28 mouse cellular contexts compared by ENCODE assay signal in genomic region chr13:59634637-59635036, GRCm38 (mm10). TPM values are rescaled to one million over a fixed set of nuclear protein-coding genes. Genes with fewer than 3 reads are reported as not detected.
A peak's percentile ranks its signal among the peaks of the same experiment; 100 is the strongest.
DNase-seq lines count a peak whose midpoint lies in the region; ATAC-seq and TF ChIP-seq lines count a peak whose summit lies in the region.
"Had no signal": no experiment of that assay in that cellular context is flagged by ENCODE, and none has a peak within 500 bp of the region (broad histone marks: within the 10 kb centered on the region; RNA-seq: fewer than 3 reads in every experiment).

No protein-coding gene starts in this region.

- intact Hi-C loops in gastrocnemius, adult 2 months (cut with DNase I): loop anchor here (5.0 kb wide), 1 partner anchor 93 kb away; no protein-coding TSS in a partner anchor

- 62% methylated on average over 5 of the region's 5 CpGs for WGBS in liver, embryonic 14.5 days (ENCODE audit: insufficient replicate concordance)
- WGBS in liver, embryonic 12.5 days (ENCODE audit: insufficient replicate concordance): 71% methylated on average over 5 of the region's 5 CpGs

- H3K27me3 ChIP-seq in liver, embryonic 14.5 days (ENCODE audit: control insufficient read depth, insufficient read depth, low read length): no peaks in the 10 kb centered on the region
- no peaks in the 10 kb centered on the region for H3K27me3 ChIP-seq in liver, embryonic 12.5 days (replicated peaks)
- H3K27me3 ChIP-seq: embryonic facial prominence, embryonic 15.5 days; neural tube, embryonic 15.5 days had no signal

- peaks cover 9 to 10% of the 10 kb centered on the region in 2 experiments for H3K4me1 ChIP-seq in liver, embryonic 14.5 days (replicated peaks; ENCODE audit: control insufficient read depth in 2 of 2, insufficient read depth in 2 of 2, low read length in 1 of 2)
- H3K4me1 ChIP-seq in liver, embryonic 12.5 days: peaks cover 11% of the 10 kb centered on the region
- H3K4me1 ChIP-seq: embryonic facial prominence, embryonic 15.5 days; limb, embryonic 10.5 days; neural tube, embryonic 15.5 days had no signal

- no peak overlapping the region for H3K9ac ChIP-seq in liver, embryonic 14.5 days (replicated peaks)
- H3K9ac ChIP-seq in liver, embryonic 12.5 days: no peak overlapping the region
- H3K9ac ChIP-seq: embryonic facial prominence, embryonic 15.5 days; forebrain, postnatal 0 days; neural tube, embryonic 15.5 days had no signal

- no peaks in the 10 kb centered on the region for H3K9me3 ChIP-seq in liver, embryonic 14.5 days (ENCODE audit: control insufficient read depth, low read length)
- H3K9me3 ChIP-seq in liver, embryonic 12.5 days (replicated peaks): no peaks in the 10 kb centered on the region
- H3K9me3 ChIP-seq: embryonic facial prominence, embryonic 15.5 days; limb, embryonic 10.5 days; neural tube, embryonic 15.5 days had no signal

- ATAC-seq in liver, embryonic 14.5 days (ENCODE audit: insufficient read depth): no peak
- ATAC-seq in liver, embryonic 12.5 days: no peak
- ATAC-seq: forebrain, postnatal 0 days; hindbrain, embryonic 16.5 days; midbrain, embryonic 16.5 days had no signal

- no peak for DNase-seq in gastrocnemius, adult 2 months
- DNase-seq in gastrocnemius, postnatal 4 days (ENCODE audit: low spot score in 2 of 2): no peak
- DNase-seq in liver, embryonic 14.5 days (ENCODE audit: low read depth in 3 of 3, low spot score in 3 of 3): no peak
- peak; percentile 23 for DNase-seq in A20 (ENCODE audit: low read depth, low spot score)
- DNase-seq in ZHBTc4 (ENCODE audit: low read depth, low spot score): peak; percentile 47
- DNase-seq in cerebellum, adult 8-10 months: no peak
- no peak for DNase-seq in MN1 (ENCODE audit: low spot score)
- DNase-seq: adrenal gland, postnatal 36 days; cerebellum, adult 18-20 months; cerebellum, postnatal 36 days; forebrain, postnatal 0 days; heart, postnatal 4 days; kidney, adult 8-10 months; lung, postnatal 36 days; right cerebral cortex, postnatal 14 days; thymus, postnatal 14 days had no signal

- H3K4me2 ChIP-seq in liver, embryonic 14.5 days (ENCODE audit: low read depth): no peak overlapping the region
- H3K4me2 ChIP-seq in liver, embryonic 12.5 days: no peak overlapping the region
- H3K4me2 ChIP-seq: embryonic facial prominence, embryonic 15.5 days; neural tube, embryonic 15.5 days had no signal

- H3K4me3 ChIP-seq in gastrocnemius, adult 2 months: no peak overlapping the region
- no peak overlapping the region for H3K4me3 ChIP-seq in liver, embryonic 14.5 days (ENCODE audit: insufficient read depth in 1 of 2, low read depth in 2 of 2, low read length in 2 of 2)
- no peak overlapping the region for H3K4me3 ChIP-seq in liver, embryonic 12.5 days
- H3K4me3 ChIP-seq: embryonic facial prominence, embryonic 15.5 days; limb, embryonic 10.5 days; neural tube, embryonic 15.5 days had no signal

- no peak for TF ChIP-seq EP300 in liver, embryonic 14.5 days (IDR thresholded peaks at IDR 0.05; ENCODE audit: low read depth)

- peak; percentile 12; the same call in 1 of the 2 replicates for TF ChIP-seq CTCF in gastrocnemius, adult 2 months (IDR thresholded peaks at IDR 0.05)
- TF ChIP-seq CTCF in liver, embryonic 14.5 days (IDR thresholded peaks at IDR 0.05; ENCODE audit: low read depth): peak; percentile 46

- H3K27ac ChIP-seq in gastrocnemius, adult 2 months: no peak overlapping the region
- no peak overlapping the region for H3K27ac ChIP-seq in liver, embryonic 14.5 days
- H3K27ac ChIP-seq in liver, embryonic 12.5 days: no peak overlapping the region
- H3K27ac ChIP-seq: embryonic facial prominence, embryonic 15.5 days; limb, embryonic 10.5 days; neural tube, embryonic 15.5 days had no signal

- H3K36me3 ChIP-seq in liver, embryonic 14.5 days (replicated peaks; ENCODE audit: control insufficient read depth, insufficient read depth, low read depth): peaks cover 63% of the 10 kb centered on the region
- peaks cover 99% of the 10 kb centered on the region for H3K36me3 ChIP-seq in liver, embryonic 12.5 days

RNA-seq across cellular contexts. Expression of gene Golm1, which starts 41.0 kb away (rescaled TPM):
- 10 to 100 TPM in 1 of 2 experiments, 1 to 10 TPM in 1; 4.5 to 11.5 TPM for total RNA-seq in gastrocnemius, adult 2 months (2021)
- 10 to 100 TPM; 22.9 to 23.7 TPM for total RNA-seq in gastrocnemius, postnatal 4 days (2021)
- 19.8 and 25.5 TPM in 2 replicates for polyA plus RNA-seq in liver, embryonic 14.5 days (2012; rRNA removed)
- 43.3 and 44.8 TPM in 2 replicates for polyA plus RNA-seq in liver, embryonic 14.5 days (2014; fragmentation: Nextera tagmentation; extraction: Ambion mirVana)
- polyA plus RNA-seq in liver, embryonic 12.5 days (2016; fragmentation: Nextera tagmentation; extraction: Ambion mirVana): 63.8 and 64.2 TPM in 2 replicates

RNA-seq across cellular contexts. Expression of gene Naa35, which starts 49.6 kb away (rescaled TPM):
- total RNA-seq in gastrocnemius, adult 2 months (2021): 10 to 100 TPM; 29.2 to 32.7 TPM
- 10 to 100 TPM; 53.3 to 57.8 TPM for total RNA-seq in gastrocnemius, postnatal 4 days (2021)
- polyA plus RNA-seq in liver, embryonic 14.5 days (2012; rRNA removed): 12.0 and 12.6 TPM in 2 replicates
- polyA plus RNA-seq in liver, embryonic 14.5 days (2014; fragmentation: Nextera tagmentation; extraction: Ambion mirVana): 23.2 and 27.1 TPM in 2 replicates
- 35.5 and 37.2 TPM in 2 replicates for polyA plus RNA-seq in liver, embryonic 12.5 days (2016; fragmentation: Nextera tagmentation; extraction: Ambion mirVana)

RNA-seq across cellular contexts. Expression of gene Agtpbp1, which starts 49.6 kb away (rescaled TPM):
- total RNA-seq in gastrocnemius, adult 2 months (2021): 10 to 100 TPM; 59.1 to 71.0 TPM
- total RNA-seq in gastrocnemius, postnatal 4 days (2021): 10 to 100 TPM; 30.8 to 31.2 TPM
- 4.8 and 5.3 TPM in 2 replicates for polyA plus RNA-seq in liver, embryonic 14.5 days (2012; rRNA removed)
- 9.6 and 10.3 TPM in 2 replicates for polyA plus RNA-seq in liver, embryonic 14.5 days (2014; fragmentation: Nextera tagmentation; extraction: Ambion mirVana)
- 12.1 and 13.2 TPM in 2 replicates for polyA plus RNA-seq in liver, embryonic 12.5 days (2016; fragmentation: Nextera tagmentation; extraction: Ambion mirVana)

RNA-seq across cellular contexts. Expression of gene 4921517D22Rik, which starts 59.3 kb away (rescaled TPM):
- not detected for total RNA-seq in gastrocnemius, adult 2 months (2021)
- not detected for total RNA-seq in gastrocnemius, postnatal 4 days (2021)
- not detected in 2 replicates for polyA plus RNA-seq in liver, embryonic 14.5 days (2012; rRNA removed)
- polyA plus RNA-seq in liver, embryonic 14.5 days (2014; fragmentation: Nextera tagmentation; extraction: Ambion mirVana): not detected in 2 replicates
- not detected in 2 replicates for polyA plus RNA-seq in liver, embryonic 12.5 days (2016; fragmentation: Nextera tagmentation; extraction: Ambion mirVana)
- total RNA-seq: adrenal gland, postnatal 36 days; forebrain, postnatal 0 days; gastrocnemius, adult 8-10 months; heart, postnatal 4 days; layer of hippocampus, postnatal 10 days; left cerebral cortex, adult 8-10 months; liver, adult 2 months had no signal
- polyA plus RNA-seq: embryonic facial prominence, embryonic 15.5 days; forebrain, postnatal 0 days; heart, embryonic 14.5 days; hindbrain, embryonic 16.5 days; limb, embryonic 10.5 days; liver, adult 2 months; midbrain, embryonic 16.5 days; neural tube, embryonic 15.5 days; stomach, embryonic 16.5 days had no signal

Comparison
In these comparisons a context has a peak if more than half of its experiments do, and no peak if none do; other contexts are left out.
1. DNase-seq: peak in A20 (single experiment) and ZHBTc4 (single experiment); none in gastrocnemius, adult 2 months (single experiment), gastrocnemius, postnatal 4 days (0 of 2), liver, embryonic 14.5 days (0 of 3), cerebellum, adult 8-10 months (single experiment) and MN1 (single experiment).